Mouse (Mus musculus) heart, adult 2 months (tissue): Measurements from ENCODE around the gene Col13a1. TPM values are rescaled to one million over a fixed set of nuclear protein-coding genes. Genes with fewer than 3 reads are reported as not detected.
A peak's percentile ranks its signal among the peaks of the same experiment; 100 is the strongest.

ENCODE experiments used
- DNase-seq, 2 experiments: peaks; one replicate each; pipeline ENCODE4 v3.0.0; 2021
- H3K27ac ChIP-seq: fragments of 200-600 bp; 2 replicates; pipeline ENCODE4 v1.8.1; 2022
- H3K27me3 ChIP-seq: fragments of 200-500 bp; 2 replicates; pipeline ENCODE4 v1.6.1; 2012; ENCODE audit warnings: mild to moderate bottlenecking, low read length, inconsistent platforms, mixed read lengths; ENCODE audit not compliant: control insufficient read depth, insufficient read depth
- H3K36me3 ChIP-seq: fragments of 200-500 bp; 2 replicates; pipeline ENCODE4 v1.6.1; 2012; ENCODE audit warnings: low read length, inconsistent platforms; ENCODE audit not compliant: control insufficient read depth, insufficient read depth
- H3K4me1 ChIP-seq: fragments of 200-500 bp; 2 replicates; pipeline ENCODE4 v1.6.1; 2011; ENCODE audit warnings: low read length; ENCODE audit not compliant: control insufficient read depth, insufficient read depth
- H3K4me3 ChIP-seq: fragments of 200-600 bp; 2 replicates; pipeline ENCODE4 v1.8.1; 2022
- H3K79me2 ChIP-seq: fragments of 200-500 bp; replicated peaks from 2 replicates; pipeline ENCODE4 v1.6.1; 2012; ENCODE audit warnings: mild to moderate bottlenecking, inconsistent platforms, low read length, moderate library complexity, mixed read lengths; ENCODE audit not compliant: control insufficient read depth, insufficient read depth
- H3K9ac ChIP-seq: fragments of 200-500 bp; 2 replicates; pipeline ENCODE4 v1.6.1; 2012; ENCODE audit warnings: low read depth, mild to moderate bottlenecking, control low read depth, inconsistent platforms, low read length, mixed read lengths
- CTCF ChIP-seq: fragments of 200-600 bp; IDR thresholded peaks from 2 replicates; pipeline ENCODE4 v1.8.1; 2022; ENCODE audit warnings: antibody characterized with exemption, mild to moderate bottlenecking, moderate library complexity
- EP300 ChIP-seq: fragments of 200-500 bp; IDR thresholded peaks from 2 replicates; pipeline ENCODE4 v1.6.1; 2011; ENCODE audit warnings: low read depth, low read length, control low read depth; ENCODE audit not compliant: insufficient read depth
- POLR2A ChIP-seq: fragments of 200-500 bp; IDR thresholded peaks from 2 replicates; pipeline ENCODE4 v1.6.1; 2011; ENCODE audit warnings: mild to moderate bottlenecking, low read depth, low read length, control low read depth; ENCODE audit not compliant: insufficient read depth
- WGBS: fragments of 180-500 bp; shearing (Covaris S2); methylation state at CpG from one replicate; pipeline ENCODE4 v1.1.7; 2018; 5-methylcytosine and 5-hydroxymethylcytosine counted together
- intact Hi-C: fragments of 180-260 bp; cut with DNase I; formaldehyde crosslinking; loops from one replicate; pipeline ENCODE4 v1.15.1; 2025
- polyA plus RNA-seq: library from polyadenylated mRNA; depleted of rRNA; stranded (reverse); fragments of >200 nt; gene quantifications from 2 replicates; pipeline ENCODE4 v1.2.3, GENCODE M21; 2012
- total RNA-seq, 2 experiments: library from RNA; stranded (reverse); gene quantifications; 2 replicates each; pipeline ENCODE4 v1.2.3; 2021

Col13a1 gene
- total and polyA plus RNA-seq, 3 experiments: 0.34 to 0.45 (median 0.43) TPM

GRCm38 (mm10) chr10:61845476-61845875 is 133.4 kb downstream of the Col13a1 start:
- 73% methylated on average over 4 of the region's 4 CpGs for WGBS
- Histone ChIP-seq H3K9ac (no peak overlapping the region), H3K36me3 (no peaks in the 10 kb centered on the region), H3K27ac (no peak overlapping the region), H3K4me1 (peaks cover 3% of the 10 kb centered on the region; the same call in 1 of the 2 replicates), H3K4me3 (no peak overlapping the region), H3K27me3 (no peaks in the 10 kb centered on the region), H3K79me2 (no peaks in the 10 kb centered on the region)
- no peak for TF ChIP-seq EP300
- TF ChIP-seq POLR2A: no peak
- TF ChIP-seq CTCF: no peak
- no peak for DNase-seq
- intact Hi-C loops: no loop called here

- Histone ChIP-seq H3K9ac (no peak overlapping the region), H3K27me3 (no peaks in the 10 kb centered on the region), H3K4me3 (no peak overlapping the region), H3K4me1 (peaks cover 3% of the 10 kb centered on the region; the same call in 1 of the 2 replicates), H3K27ac (no peak overlapping the region), H3K79me2 (no peaks in the 10 kb centered on the region), H3K36me3 (no peaks in the 10 kb centered on the region)
- intact Hi-C loops: loop anchor here (5.0 kb wide), 1 partner anchor 133 kb away; the partner anchor contains the start of gene Col13a1
- WGBS: 85% methylated on average over 7 of the region's 7 CpGs
- TF ChIP-seq POLR2A: no peak
- TF ChIP-seq CTCF: no peak
- TF ChIP-seq EP300: no peak
- no peak for DNase-seq
Measured at GRCm38 (mm10) chr10:61844475-61844874, 134.4 kb downstream of the Col13a1 start.

GRCm38 (mm10) chr10:61842261-61842660 is 136.6 kb downstream of the Col13a1 start:
- Histone ChIP-seq H3K36me3 (no peaks in the 10 kb centered on the region), H3K9ac (no peak overlapping the region), H3K27ac (no peak overlapping the region), H3K4me3 (no peak overlapping the region), H3K79me2 (no peaks in the 10 kb centered on the region), H3K4me1 (no peaks in the 10 kb centered on the region; the same call in 1 of the 2 replicates), H3K27me3 (no peaks in the 10 kb centered on the region)
- 65% methylated on average over 12 of the region's 12 CpGs for WGBS
- peak in 1 of 2 experiments; percentile 13 for DNase-seq
- no peak for TF ChIP-seq POLR2A
- no peak for TF ChIP-seq EP300
- TF ChIP-seq CTCF: no peak
- intact Hi-C loops: loop anchor here (5.0 kb wide), 1 partner anchor 135 kb away; the partner anchor contains the start of gene Col13a1

- Histone ChIP-seq H3K27ac (no peak overlapping the region), H3K4me1 (no peaks in the 10 kb centered on the region; the same call in 1 of the 2 replicates), H3K9ac (no peak overlapping the region), H3K4me3 (no peak overlapping the region), H3K79me2 (no peaks in the 10 kb centered on the region), H3K27me3 (no peaks in the 10 kb centered on the region), H3K36me3 (no peaks in the 10 kb centered on the region)
- no peak for TF ChIP-seq EP300
- no peak for TF ChIP-seq CTCF
- TF ChIP-seq POLR2A: no peak
- intact Hi-C loops: loop anchor here (2.0 to 5.0 kb wide), 2 partner anchors 38 to 343 kb away; no protein-coding TSS in a partner anchor
- 85% methylated on average over 9 of the region's 9 CpGs for WGBS
- DNase-seq: no peak
Measured at GRCm38 (mm10) chr10:61839326-61839725, 139.6 kb downstream of the Col13a1 start.

- TF ChIP-seq POLR2A (no peak), CTCF (peak; percentile 97), EP300 (0 out of 2 replicates have a peak, but pooled peaks have one; percentile 59)
- Histone ChIP-seq H3K4me3 (no peak overlapping the region), H3K4me1 (no peaks in the 10 kb centered on the region; the same call in 1 of the 2 replicates), H3K79me2 (no peaks in the 10 kb centered on the region), H3K27me3 (no peaks in the 10 kb centered on the region), H3K27ac (no peak overlapping the region), H3K36me3 (no peaks in the 10 kb centered on the region), H3K9ac (no peak overlapping the region)
- DNase-seq: peak in 1 of 2 experiments; percentile 42
- intact Hi-C loops: loop anchor here (1.0 to 5.0 kb wide), 3 partner anchors 39 to 344 kb away; no protein-coding TSS in a partner anchor
- 2% methylated on average over 6 of the region's 6 CpGs for WGBS
Measured at GRCm38 (mm10) chr10:61838769-61839168, 140.1 kb downstream of the Col13a1 start.

GRCm38 (mm10) chr10:61837286-61837685 is 141.6 kb downstream of the Col13a1 start:
- Histone ChIP-seq H3K79me2 (no peaks in the 10 kb centered on the region), H3K27me3 (no peaks in the 10 kb centered on the region), H3K4me1 (no peaks in the 10 kb centered on the region; the same call in 1 of the 2 replicates), H3K36me3 (no peaks in the 10 kb centered on the region), H3K4me3 (no peak overlapping the region), H3K9ac (no peak overlapping the region), H3K27ac (no peak overlapping the region)
- TF ChIP-seq POLR2A: no peak
- no peak for TF ChIP-seq CTCF
- no peak for TF ChIP-seq EP300
- WGBS: 76% methylated on average over 8 of the region's 8 CpGs
- intact Hi-C loops: loop anchor here (5.0 kb wide), 1 partner anchor 40 kb away; no protein-coding TSS in a partner anchor
- DNase-seq: no peak
